Mouse (Mus musculus) lung, embryonic 15.5 days (tissue): ENCODE data around the gene Otop3. TPM values are rescaled to one million over a fixed set of nuclear protein-coding genes. Genes with fewer than 3 reads are reported as not detected.

Source experiments
- ATAC-seq: fragments of 200-750 bp; cut with Nextera tagmentation; 2 replicates; pipeline ENCODE4 v1.8.0; 2017; ENCODE audit warnings: moderate number of reproducible peaks, borderline replicate concordance; ENCODE audit not compliant: low FRiP score, low TSS enrichment; ENCODE audit errors: extremely low read depth
- H3K27ac ChIP-seq: fragments of 300-500 bp; sonication (generic); 2 replicates; pipeline ENCODE4 v1.5.1; 2015; ENCODE audit warnings: moderate library complexity, mild to moderate bottlenecking, inconsistent platforms
- H3K27me3 ChIP-seq: fragments of 300-500 bp; sonication (generic); 2 replicates; pipeline ENCODE4 v1.6.1; 2015; ENCODE audit warnings: inconsistent platforms
- H3K36me3 ChIP-seq: fragments of 300-500 bp; sonication (generic); 2 replicates; pipeline ENCODE4 v1.6.1; 2015; ENCODE audit warnings: inconsistent platforms
- H3K4me1 ChIP-seq: fragments of 300-500 bp; sonication (generic); 2 replicates; pipeline ENCODE4 v1.6.1; 2015; ENCODE audit warnings: inconsistent platforms
- H3K4me2 ChIP-seq: fragments of 300-500 bp; sonication (generic); 2 replicates; pipeline ENCODE4 v1.6.1; 2015; ENCODE audit warnings: inconsistent platforms, mild to moderate bottlenecking, moderate library complexity
- H3K4me3 ChIP-seq: fragments of 300-500 bp; sonication (generic); 2 replicates; pipeline ENCODE4 v1.5.1; 2015; ENCODE audit warnings: mild to moderate bottlenecking, inconsistent platforms
- H3K9ac ChIP-seq: fragments of 300-500 bp; sonication (generic); 2 replicates; pipeline ENCODE4 v1.6.1; 2015; ENCODE audit warnings: inconsistent platforms
- H3K9me3 ChIP-seq: fragments of 300-500 bp; sonication (generic); 2 replicates; pipeline ENCODE4 v1.6.1; 2016; ENCODE audit warnings: inconsistent platforms
- WGBS: fragments of 180-500 bp; shearing (Covaris S2); methylation state at CpG from one replicate; pipeline ENCODE4 v1.1.7; 2015; 5-methylcytosine and 5-hydroxymethylcytosine counted together
- polyA plus RNA-seq: library from polyadenylated mRNA; unstranded; fragments of >200 nt; fragmentation: Nextera tagmentation; extraction: Ambion mirVana; gene quantifications from 2 replicates; pipeline ENCODE4 v1.2.1, GENCODE M21; 2015

Otop3 gene
- polyA plus RNA-seq, 1 experiment from 2014 or later: not detected

GRCm38 (mm10) chr11:115367395-115367944, 32.9 kb downstream of the Otop3 start, which contains the start of gene Hid1:
Hid1 (minus strand) TSS chr11:115367756.
- under 1% methylated on average over 39 of the region's 39 CpGs for WGBS
- Histone ChIP-seq H3K4me3 (peak within 1 kb of the TSS; percentile 48), H3K27me3 (peaks cover 53% of the 10 kb centered on the region), H3K27ac (no peak within 1 kb of the TSS), H3K4me1 (peaks cover 39% of the 10 kb centered on the region), H3K9ac (peak within 1 kb of the TSS; percentile 39), H3K4me2 (peak within 1 kb of the TSS; percentile 85), H3K36me3 (no peaks in the 10 kb centered on the region), H3K9me3 (no peaks in the 10 kb centered on the region)
- peak; percentile 71 for ATAC-seq

- H3K9me3 ChIP-seq: no peaks in the 10 kb centered on the region
- peaks cover 66% of the 10 kb centered on the region for H3K27me3 ChIP-seq
- 46% methylated on average over 7 of the region's 7 CpGs for WGBS
- H3K4me2 ChIP-seq: no peak overlapping the region
- H3K4me1 ChIP-seq: peaks cover 35% of the 10 kb centered on the region
- no peak overlapping the region for H3K9ac ChIP-seq
- H3K36me3 ChIP-seq: no peaks in the 10 kb centered on the region
- no peak overlapping the region for H3K4me3 ChIP-seq
- H3K27ac ChIP-seq: no peak overlapping the region
- no peak for ATAC-seq
These were observed 35.8 kb downstream of the Otop3 start for GRCm38 (mm10) chr11:115370368-115370767.

- WGBS: 51% methylated on average over 8 of the region's 8 CpGs
- peaks cover 65% of the 10 kb centered on the region for H3K27me3 ChIP-seq
- H3K36me3 ChIP-seq: no peaks in the 10 kb centered on the region
- no peak overlapping the region for H3K9ac ChIP-seq
- H3K9me3 ChIP-seq: no peaks in the 10 kb centered on the region
- peaks cover 25% of the 10 kb centered on the region for H3K4me1 ChIP-seq
- H3K4me2 ChIP-seq: no peak overlapping the region
- H3K4me3 ChIP-seq: no peak overlapping the region
- no peak for ATAC-seq
- no peak overlapping the region for H3K27ac ChIP-seq
These were observed 36.8 kb downstream of the Otop3 start for GRCm38 (mm10) chr11:115371354-115371753.

- WGBS: 50% methylated on average over 1 of the region's 1 CpGs
- Histone ChIP-seq H3K36me3 (no peaks in the 10 kb centered on the region), H3K9me3 (no peaks in the 10 kb centered on the region), H3K27me3 (peaks cover 58% of the 10 kb centered on the region), H3K27ac (no peak overlapping the region), H3K4me2 (no peak overlapping the region), H3K4me3 (no peak overlapping the region), H3K4me1 (peaks cover 19% of the 10 kb centered on the region), H3K9ac (no peak overlapping the region)
- ATAC-seq: no peak
These were observed 37.5 kb downstream of the Otop3 start for GRCm38 (mm10) chr11:115372015-115372414.

- no peak for ATAC-seq
- H3K9me3 ChIP-seq: no peaks in the 10 kb centered on the region
- H3K27ac ChIP-seq: no peak overlapping the region
- H3K4me3 ChIP-seq: no peak overlapping the region
- 35% methylated on average over 2 of the region's 2 CpGs for WGBS
- no peak overlapping the region for H3K9ac ChIP-seq
- H3K27me3 ChIP-seq: peaks cover 51% of the 10 kb centered on the region
- H3K4me1 ChIP-seq: peaks cover 12% of the 10 kb centered on the region
- H3K4me2 ChIP-seq: no peak overlapping the region
- no peaks in the 10 kb centered on the region for H3K36me3 ChIP-seq
These were observed 38.2 kb downstream of the Otop3 start for GRCm38 (mm10) chr11:115372737-115373136.

- Histone ChIP-seq H3K27ac (no peak overlapping the region), H3K4me2 (peak overlapping the region; percentile 75), H3K9ac (0 out of 2 replicates have a peak overlapping the region, but pooled peaks have one; percentile 18), H3K9me3 (no peaks in the 10 kb centered on the region), H3K27me3 (peaks cover 47% of the 10 kb centered on the region), H3K4me1 (peaks cover 12% of the 10 kb centered on the region), H3K4me3 (peak overlapping the region; percentile 31), H3K36me3 (no peaks in the 10 kb centered on the region)
- peak; percentile 60 for ATAC-seq
- WGBS: 1% methylated on average over 30 of the region's 30 CpGs
These were observed 39.5 kb downstream of the Otop3 start for GRCm38 (mm10) chr11:115373805-115374694.

GRCm38 (mm10) chr11:115374695-115375425, 40.3 kb downstream of the Otop3 start:
- WGBS: 56% methylated on average over 12 of the region's 12 CpGs
- Histone ChIP-seq H3K36me3 (no peaks in the 10 kb centered on the region), H3K27me3 (peaks cover 40% of the 10 kb centered on the region), H3K4me3 (peak overlapping the region; percentile 31; the same call in 1 of the 2 replicates), H3K9me3 (no peaks in the 10 kb centered on the region), H3K27ac (no peak overlapping the region), H3K9ac (no peak overlapping the region), H3K4me2 (peak overlapping the region; percentile 75), H3K4me1 (peaks cover 12% of the 10 kb centered on the region)
- no peak for ATAC-seq

- peaks cover 30% of the 10 kb centered on the region for H3K27me3 ChIP-seq
- 59% methylated on average over 7 of the region's 7 CpGs for WGBS
- no peak for ATAC-seq
These were observed 42.2 kb downstream of the Otop3 start for GRCm38 (mm10) chr11:115376722-115377121.

GRCm38 (mm10) chr11:115377254-115377653, 42.7 kb downstream of the Otop3 start:
- Histone ChIP-seq H3K36me3 (no peaks in the 10 kb centered on the region), H3K27me3 (peaks cover 30% of the 10 kb centered on the region), H3K9me3 (no peaks in the 10 kb centered on the region), H3K27ac (no peak overlapping the region), H3K4me2 (no peak overlapping the region), H3K4me3 (no peak overlapping the region), H3K9ac (no peak overlapping the region), H3K4me1 (peaks cover 17% of the 10 kb centered on the region)
- 88% methylated on average over 4 of the region's 4 CpGs for WGBS
- no peak for ATAC-seq

More at GRCm38 (mm10) chr11:115376722-115377121, 42.2 kb downstream of the Otop3 start:
- Histone ChIP-seq H3K9ac (no peak overlapping the region), H3K4me2 (no peak overlapping the region), H3K9me3 (no peaks in the 10 kb centered on the region), H3K27ac (no peak overlapping the region), H3K4me1 (peaks cover 16% of the 10 kb centered on the region), H3K36me3 (no peaks in the 10 kb centered on the region), H3K4me3 (no peak overlapping the region)

- WGBS: 74% methylated on average over 7 of the region's 7 CpGs
- Histone ChIP-seq H3K9me3 (no peaks in the 10 kb centered on the region), H3K4me1 (peaks cover 23% of the 10 kb centered on the region), H3K27ac (no peak overlapping the region), H3K4me2 (no peak overlapping the region), H3K9ac (no peak overlapping the region), H3K36me3 (no peaks in the 10 kb centered on the region), H3K4me3 (no peak overlapping the region), H3K27me3 (peaks cover 30% of the 10 kb centered on the region)
- ATAC-seq: no peak
These were observed 43.3 kb downstream of the Otop3 start for GRCm38 (mm10) chr11:115377854-115378253.

- Histone ChIP-seq H3K4me2 (peak overlapping the region; percentile 82), H3K27ac (peak overlapping the region; percentile 52; the same call in 1 of the 2 replicates), H3K9ac (no peak overlapping the region; the same call in 1 of the 2 replicates), H3K36me3 (no peaks in the 10 kb centered on the region), H3K4me1 (peaks cover 36% of the 10 kb centered on the region), H3K27me3 (no peaks in the 10 kb centered on the region), H3K4me3 (peak overlapping the region; percentile 82), H3K9me3 (no peaks in the 10 kb centered on the region)
- ATAC-seq: no peak
- WGBS: 11% methylated on average over 9 of the region's 9 CpGs
These were observed 46.7 kb downstream of the Otop3 start for GRCm38 (mm10) chr11:115381276-115381675.
